Mouse (Mus musculus) A20 (cell line): ENCODE data around the gene Zfp280c.

Experiments
- DNase-seq: peaks from one replicate; pipeline ENCODE4 v3.0.0-alpha.2; 2011; ENCODE audit warnings: low read depth, low spot score

Zfp280c gene

GRCm38 (mm10) chrX:48493763-48494162 lies 100.5 kb downstream of the Zfp280c start:
- no peak for DNase-seq
